Mouse (Mus musculus) limb, embryonic 10.5 days (tissue): ENCODE data around the gene Ptpdc1. TPM values are rescaled to one million over a fixed set of nuclear protein-coding genes. Genes with fewer than 3 reads are reported as not detected.

Source experiments
- DNase-seq: peaks from one replicate; pipeline ENCODE4 v3.0.0-alpha.2; 2017; ENCODE audit warnings: low spot score
- H3K27ac ChIP-seq: fragments of 300-500 bp; sonication (generic); 2 replicates; pipeline ENCODE4 v1.5.1; 2016; ENCODE audit warnings: mild to moderate bottlenecking
- H3K27me3 ChIP-seq: fragments of 300-500 bp; sonication (generic); 2 replicates; pipeline ENCODE4 v1.6.1; 2016; ENCODE audit warnings: low read depth, mild to moderate bottlenecking; ENCODE audit not compliant: poor library complexity, severe bottlenecking
- H3K36me3 ChIP-seq: fragments of 300-500 bp; sonication (generic); 2 replicates; pipeline ENCODE4 v1.6.1; 2016; ENCODE audit warnings: mild to moderate bottlenecking, moderate library complexity
- H3K4me1 ChIP-seq: fragments of 300-500 bp; sonication (generic); 2 replicates; pipeline ENCODE4 v1.6.1; 2016
- H3K4me3 ChIP-seq: fragments of 300-500 bp; sonication (generic); 2 replicates; pipeline ENCODE4 v1.5.1; 2016; ENCODE audit warnings: mild to moderate bottlenecking, moderate library complexity
- H3K9me3 ChIP-seq: fragments of 300-500 bp; sonication (generic); replicated peaks from 2 replicates; pipeline ENCODE4 v1.6.1; 2016; ENCODE audit warnings: mild to moderate bottlenecking
- WGBS: fragments of 180-500 bp; shearing (Covaris S2); methylation state at CpG from one replicate; pipeline ENCODE4 v1.1.7; 2016; 5-methylcytosine and 5-hydroxymethylcytosine counted together
- polyA plus RNA-seq: library from polyadenylated mRNA; unstranded; fragments of >200 nt; fragmentation: Nextera tagmentation; extraction: Ambion mirVana; gene quantifications from 2 replicates; pipeline ENCODE4 v1.2.1, GENCODE M21; 2016

Gene Ptpdc1
- polyA plus RNA-seq, 1 experiment from 2014 or later: 10.9 TPM

DNA sequence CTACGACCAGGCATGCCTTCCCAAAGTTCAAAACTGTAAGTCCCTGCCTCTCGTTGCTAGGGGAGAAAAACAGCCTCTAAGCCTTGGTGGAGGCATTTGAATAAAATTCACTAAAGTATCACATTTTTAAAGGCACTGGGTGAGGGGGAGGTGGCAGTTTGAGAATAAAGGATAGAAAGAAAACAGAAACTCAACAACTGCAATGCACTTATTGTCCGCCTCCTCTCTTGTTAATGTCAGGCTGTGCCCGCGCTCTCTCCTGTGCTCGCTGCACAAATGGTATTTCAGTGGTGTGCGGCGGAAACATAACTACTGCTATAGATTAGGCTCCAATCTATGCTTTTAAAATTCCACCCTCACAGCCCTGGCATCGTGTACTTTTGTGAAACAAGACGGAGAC, 31.4 kb downstream of the Ptpdc1 start:
- H3K9me3 ChIP-seq: no peaks in the 10 kb centered on the region
- no peak overlapping the region for H3K27ac ChIP-seq
- H3K4me3 ChIP-seq: no peak overlapping the region
- WGBS: 87% methylated on average over 10 of the region's 10 CpGs
- no peaks in the 10 kb centered on the region for H3K27me3 ChIP-seq
- 0 out of 2 replicates have a peak, but pooled peaks cover 7% of the 10 kb centered on the region for H3K4me1 ChIP-seq
- no peaks in the 10 kb centered on the region for H3K36me3 ChIP-seq
- no peak for DNase-seq

DNA sequence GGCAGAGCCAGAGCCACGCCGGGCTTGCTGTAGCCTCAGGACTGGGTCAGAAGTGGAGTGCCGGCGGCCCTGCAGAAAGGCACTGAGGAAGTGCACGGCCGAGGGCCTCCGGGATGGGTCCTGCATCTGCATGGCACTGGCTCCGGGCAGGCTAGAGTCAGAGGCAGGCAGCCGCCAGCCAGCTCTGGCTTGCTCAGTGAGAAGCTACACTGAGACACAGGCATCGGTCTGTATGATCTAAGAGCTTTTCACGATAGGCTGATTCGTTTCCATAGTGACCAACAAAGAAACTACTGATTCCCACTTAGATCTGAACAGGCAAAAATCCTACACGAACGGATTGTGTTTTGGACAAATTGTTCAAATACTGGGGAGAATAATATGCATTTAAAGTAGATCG, 32.3 kb downstream of the Ptpdc1 start:
- H3K27me3 ChIP-seq: no peaks in the 10 kb centered on the region
- WGBS: 60% methylated on average over 15 of the region's 15 CpGs
- H3K4me3 ChIP-seq: no peak overlapping the region
- H3K9me3 ChIP-seq: no peaks in the 10 kb centered on the region
- no peak for DNase-seq
- H3K36me3 ChIP-seq: no peaks in the 10 kb centered on the region
- 0 out of 2 replicates have a peak, but pooled peaks cover 7% of the 10 kb centered on the region for H3K4me1 ChIP-seq
- H3K27ac ChIP-seq: no peak overlapping the region

DNA sequence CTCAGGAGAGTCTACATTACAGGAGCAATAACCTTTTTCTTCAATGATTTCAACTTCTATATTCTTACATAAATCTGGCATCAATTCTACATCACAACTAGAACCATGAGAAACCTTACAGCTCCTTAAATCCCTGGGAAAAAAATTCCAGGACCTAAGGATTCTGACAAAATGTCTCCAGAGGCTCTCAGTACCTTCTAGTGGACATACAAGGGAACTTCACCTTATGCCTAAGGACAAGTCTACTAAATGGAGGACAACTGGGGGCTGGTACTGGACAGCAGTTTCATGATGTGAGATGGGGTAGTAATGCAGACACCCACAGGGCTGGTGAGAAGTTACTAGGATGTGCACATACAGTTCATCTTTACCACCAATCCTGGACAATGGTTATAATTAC, 34.7 kb downstream of the Ptpdc1 start:
- no peaks in the 10 kb centered on the region for H3K27me3 ChIP-seq
- peaks cover 12% of the 10 kb centered on the region for H3K36me3 ChIP-seq
- H3K9me3 ChIP-seq: no peaks in the 10 kb centered on the region
- H3K4me1 ChIP-seq: 0 out of 2 replicates have a peak, but pooled peaks cover 7% of the 10 kb centered on the region
- no peak for DNase-seq
- H3K27ac ChIP-seq: no peak overlapping the region
- no peak overlapping the region for H3K4me3 ChIP-seq

- Histone ChIP-seq H3K27me3 (no peaks in the 10 kb centered on the region), H3K9me3 (no peaks in the 10 kb centered on the region), H3K4me1 (no peaks in the 10 kb centered on the region), H3K4me3 (no peak overlapping the region), H3K36me3 (peaks cover 12% of the 10 kb centered on the region), H3K27ac (no peak overlapping the region)
- no peak for DNase-seq
- 91% methylated on average over 11 of the region's 11 CpGs for WGBS
Observed at GRCm38 (mm10) chr13:48587354-48587753, 38.1 kb downstream of the Ptpdc1 start.

- no peaks in the 10 kb centered on the region for H3K9me3 ChIP-seq
- H3K36me3 ChIP-seq: peaks cover 12% of the 10 kb centered on the region
- H3K4me1 ChIP-seq: no peaks in the 10 kb centered on the region
- no peak overlapping the region for H3K27ac ChIP-seq
- no peak overlapping the region for H3K4me3 ChIP-seq
- no peaks in the 10 kb centered on the region for H3K27me3 ChIP-seq
- WGBS: 91% methylated on average over 9 of the region's 9 CpGs
- no peak for DNase-seq
Observed at GRCm38 (mm10) chr13:48586496-48586895, 39.0 kb downstream of the Ptpdc1 start.

DNA sequence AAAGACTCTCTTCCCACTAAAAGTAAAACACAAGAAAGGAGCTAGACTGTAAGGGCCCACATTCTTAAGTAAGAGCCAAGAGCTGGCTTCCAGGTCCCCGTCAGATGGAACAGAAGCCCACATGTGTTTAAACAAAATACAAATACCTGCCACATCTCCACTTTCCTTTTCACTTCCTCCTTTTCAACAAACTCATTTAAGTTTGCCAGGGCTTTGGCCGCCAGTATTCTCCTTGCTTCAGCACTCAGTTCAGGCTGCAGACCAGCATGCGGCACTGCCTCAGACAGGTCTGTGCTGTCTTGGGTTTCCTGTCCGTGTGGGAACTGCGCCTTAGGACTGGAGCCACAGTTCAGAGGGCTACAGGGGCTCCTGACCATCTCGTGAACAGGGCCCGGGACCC, 39.7 kb downstream of the Ptpdc1 start:
- WGBS: 88% methylated on average over 7 of the region's 7 CpGs
- Histone ChIP-seq H3K4me3 (no peak overlapping the region), H3K27me3 (no peaks in the 10 kb centered on the region), H3K4me1 (no peaks in the 10 kb centered on the region), H3K27ac (no peak overlapping the region), H3K9me3 (no peaks in the 10 kb centered on the region), H3K36me3 (peaks cover 12% of the 10 kb centered on the region)
- no peak for DNase-seq

- WGBS: 66% methylated on average over 10 of the region's 10 CpGs
- Histone ChIP-seq H3K36me3 (peaks cover 12% of the 10 kb centered on the region), H3K9me3 (no peaks in the 10 kb centered on the region), H3K27ac (no peak overlapping the region), H3K4me3 (no peak overlapping the region), H3K4me1 (no peaks in the 10 kb centered on the region), H3K27me3 (no peaks in the 10 kb centered on the region)
- no peak for DNase-seq
Observed at GRCm38 (mm10) chr13:48582688-48583379, 42.6 kb downstream of the Ptpdc1 start.

- Histone ChIP-seq H3K27ac (no peak overlapping the region), H3K4me3 (no peak overlapping the region), H3K4me1 (peaks cover 12% of the 10 kb centered on the region), H3K36me3 (no peaks in the 10 kb centered on the region), H3K9me3 (no peaks in the 10 kb centered on the region), H3K27me3 (no peaks in the 10 kb centered on the region)
- DNase-seq: no peak
- 78% methylated on average over 4 of the region's 4 CpGs for WGBS
Observed at GRCm38 (mm10) chr13:48578616-48579015, 46.8 kb downstream of the Ptpdc1 start.

DNA sequence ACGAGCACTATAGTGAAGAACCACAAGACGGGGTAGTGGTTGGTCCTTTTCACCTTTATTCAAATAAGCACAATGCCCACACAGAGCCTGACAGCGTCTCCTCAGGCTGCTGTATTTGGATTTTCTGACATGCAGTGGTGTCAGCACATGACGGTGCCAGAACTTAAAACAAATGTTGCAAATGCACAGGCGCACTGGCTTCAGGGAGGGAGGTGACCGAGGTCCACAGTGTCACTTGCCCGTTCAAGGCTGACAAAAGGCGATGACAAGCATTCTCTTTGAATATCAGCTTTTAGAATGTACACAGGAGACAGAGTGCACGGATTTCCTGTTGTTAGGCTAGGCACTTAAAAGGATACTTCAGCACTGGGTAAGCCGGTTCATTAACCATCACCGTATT, 47.6 kb downstream of the Ptpdc1 start:
- Histone ChIP-seq H3K9me3 (no peaks in the 10 kb centered on the region), H3K27me3 (no peaks in the 10 kb centered on the region), H3K4me3 (no peak overlapping the region), H3K4me1 (peaks cover 12% of the 10 kb centered on the region), H3K27ac (no peak overlapping the region), H3K36me3 (no peaks in the 10 kb centered on the region)
- no peak for DNase-seq
- WGBS: 80% methylated on average over 11 of the region's 11 CpGs

GRCm38 (mm10) chr13:48577007-48577406, 48.5 kb downstream of the Ptpdc1 start:
- Histone ChIP-seq H3K9me3 (no peaks in the 10 kb centered on the region), H3K4me3 (no peak overlapping the region), H3K27me3 (no peaks in the 10 kb centered on the region), H3K27ac (no peak overlapping the region), H3K36me3 (no peaks in the 10 kb centered on the region), H3K4me1 (peaks cover 12% of the 10 kb centered on the region)
- no peak for DNase-seq
- WGBS: 86% methylated on average over 6 of the region's 6 CpGs

GRCm38 (mm10) chr13:48574718-48575117, 50.7 kb downstream of the Ptpdc1 start:
- 65% methylated on average over 6 of the region's 6 CpGs for WGBS
- no peaks in the 10 kb centered on the region for H3K9me3 ChIP-seq
- peaks cover 12% of the 10 kb centered on the region for H3K4me1 ChIP-seq
- DNase-seq: no peak
- no peak overlapping the region for H3K4me3 ChIP-seq
- no peak overlapping the region for H3K27ac ChIP-seq
- no peaks in the 10 kb centered on the region for H3K36me3 ChIP-seq
- no peaks in the 10 kb centered on the region for H3K27me3 ChIP-seq

DNA sequence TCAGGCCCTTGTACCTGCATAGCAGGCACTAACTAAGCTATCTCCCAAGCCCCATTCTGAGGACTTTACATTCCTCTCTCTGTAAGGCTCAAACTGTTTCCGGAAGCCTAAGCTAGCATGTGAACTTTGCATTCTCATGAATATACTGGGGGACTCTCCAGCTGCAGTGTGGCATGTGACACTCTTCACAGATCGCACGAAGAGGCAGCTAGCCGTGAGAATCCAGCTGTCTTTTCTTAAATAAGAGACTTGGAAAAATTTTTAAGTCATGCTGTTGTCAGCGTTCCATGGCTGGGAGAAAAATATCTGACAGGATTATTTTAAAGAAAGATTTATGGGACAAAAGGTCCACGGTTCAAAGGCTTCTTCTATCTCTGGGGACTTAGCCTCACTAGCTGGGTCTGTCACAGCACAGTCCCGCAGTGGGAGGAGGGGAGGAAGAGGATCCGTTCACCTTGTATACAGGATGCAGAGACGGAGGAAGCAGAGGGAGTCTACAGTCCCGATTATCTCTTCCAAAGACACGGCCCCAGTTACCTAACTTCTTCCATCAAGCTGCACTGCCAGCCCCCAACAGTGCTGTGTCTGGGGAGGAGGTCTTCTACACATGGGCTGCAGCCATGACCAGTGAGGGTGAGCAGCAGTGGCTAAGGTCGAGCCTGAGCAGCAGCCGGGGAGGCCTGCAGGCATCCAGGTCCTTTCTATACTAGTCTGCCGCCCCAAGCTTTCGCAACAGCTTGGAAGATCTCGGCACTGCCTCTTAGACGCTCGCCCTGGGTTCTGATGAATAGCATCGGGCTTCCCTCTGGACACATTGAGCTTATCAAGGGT, 51.7 kb downstream of the Ptpdc1 start:
- Histone ChIP-seq H3K27me3 (no peaks in the 10 kb centered on the region), H3K4me3 (no peak overlapping the region), H3K27ac (no peak overlapping the region), H3K36me3 (no peaks in the 10 kb centered on the region), H3K4me1 (peaks cover 12% of the 10 kb centered on the region), H3K9me3 (no peaks in the 10 kb centered on the region)
- WGBS: 63% methylated on average over 19 of the region's 19 CpGs
- DNase-seq: no peak

DNA sequence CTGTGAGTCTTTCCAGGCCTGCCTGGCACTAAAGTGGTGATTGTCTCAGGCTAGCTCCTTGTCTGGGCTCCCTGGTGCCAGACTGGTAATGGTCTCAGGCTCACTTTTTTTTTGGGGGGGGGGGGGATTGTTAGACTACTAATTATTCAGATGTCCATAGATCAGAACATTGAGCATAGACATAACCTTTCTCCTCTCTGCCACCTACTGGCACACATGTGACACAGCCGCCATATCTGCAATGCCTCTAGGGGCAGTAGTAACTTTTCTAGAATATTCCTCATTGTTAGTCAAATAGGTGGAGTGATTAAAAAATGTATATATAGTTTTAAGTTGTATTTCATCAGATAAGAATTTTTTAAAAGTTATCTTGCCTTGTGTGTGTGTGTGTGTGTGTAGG, 53.3 kb downstream of the Ptpdc1 start:
- H3K4me1 ChIP-seq: peaks cover 12% of the 10 kb centered on the region
- no peak for DNase-seq
- H3K4me3 ChIP-seq: no peak overlapping the region
- 81% methylated on average over 1 of the region's 1 CpGs for WGBS
- no peaks in the 10 kb centered on the region for H3K36me3 ChIP-seq
- H3K9me3 ChIP-seq: no peaks in the 10 kb centered on the region
- H3K27ac ChIP-seq: no peak overlapping the region
- no peaks in the 10 kb centered on the region for H3K27me3 ChIP-seq
